Mouse (Mus musculus): ENCODE measurements around the gene Slc47a1. TPM values are rescaled to one million over a fixed set of nuclear protein-coding genes. Genes with fewer than 3 reads are reported as not detected.

The Slc47a1 gene
- polyA plus RNA-seq, 1 experiment from 2014 or later: not detected

GRCm38 (mm10) chr11:61387233-61387632 is 9.1 kb upstream of the Slc47a1 start:
- Histone ChIP-seq H3K27ac (no peak overlapping the region), H3K36me3 (replicated peaks; ENCODE audit: control insufficient read depth, insufficient read depth) (no peaks in the 10 kb centered on the region), H3K4me2 (replicated peaks) (no peak overlapping the region), H3K27me3 (ENCODE audit: control insufficient read depth, insufficient read depth, low read length) (no peaks in the 10 kb centered on the region), H3K9me3 (ENCODE audit: control insufficient read depth, low read length) (no peaks in the 10 kb centered on the region), H3K4me1 (replicated peaks; ENCODE audit: control insufficient read depth, insufficient read depth, low read length) (no peaks in the 10 kb centered on the region), H3K4me3 (replicated peaks; ENCODE audit: low read length) (no peak overlapping the region), H3K9ac (no peak overlapping the region)
- ATAC-seq (ENCODE audit: low FRiP score) (no peak), DNase-seq (ENCODE audit: low spot score) (no peak)
- 72% methylated on average over 6 of the region's 6 CpGs for whole genome bisulfite sequencing

GRCm38 (mm10) chr11:61385725-61386124 is 7.6 kb upstream of the Slc47a1 start:
- Histone ChIP-seq H3K9me3 (ENCODE audit: control insufficient read depth, low read length) (no peaks in the 10 kb centered on the region), H3K4me1 (replicated peaks; ENCODE audit: control insufficient read depth, insufficient read depth, low read length) (no peaks in the 10 kb centered on the region), H3K9ac (no peak overlapping the region), H3K27me3 (ENCODE audit: control insufficient read depth, insufficient read depth, low read length) (no peaks in the 10 kb centered on the region), H3K4me2 (replicated peaks) (no peak overlapping the region), H3K27ac (no peak overlapping the region), H3K36me3 (replicated peaks; ENCODE audit: control insufficient read depth, insufficient read depth) (no peaks in the 10 kb centered on the region), H3K4me3 (replicated peaks; ENCODE audit: low read length) (no peak overlapping the region)
- WGBS: 81% methylated on average over 4 of the region's 4 CpGs
- DNase-seq (ENCODE audit: low spot score) (no peak), ATAC-seq (ENCODE audit: low FRiP score) (no peak)

DNA sequence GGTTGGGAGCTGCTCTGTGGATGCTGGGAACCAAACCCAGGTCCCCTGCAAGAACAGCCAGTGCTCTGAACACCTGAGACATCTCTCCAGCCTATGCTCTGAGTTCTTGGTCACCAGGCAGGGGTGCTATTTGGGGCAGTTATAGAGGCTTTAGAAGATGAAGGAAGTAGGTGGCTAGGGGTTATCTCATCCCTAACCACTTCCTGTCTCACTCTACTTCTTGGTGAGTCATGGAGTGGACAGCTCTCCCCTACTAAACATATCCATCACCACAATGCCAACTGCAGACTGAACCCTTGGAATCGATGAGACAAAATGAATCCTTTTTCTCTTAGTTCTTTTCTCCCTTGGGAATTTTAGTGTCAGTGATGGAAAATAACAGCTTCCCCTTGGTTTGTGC is 3.1 kb upstream of the Slc47a1 start:
- Histone ChIP-seq H3K27me3 (ENCODE audit: control insufficient read depth, insufficient read depth, low read length) (peaks cover 31% of the 10 kb centered on the region), H3K36me3 (replicated peaks; ENCODE audit: control insufficient read depth, insufficient read depth) (no peaks in the 10 kb centered on the region), H3K27ac (no peak overlapping the region), H3K4me3 (replicated peaks; ENCODE audit: low read length) (no peak overlapping the region), H3K9me3 (ENCODE audit: control insufficient read depth, low read length) (no peaks in the 10 kb centered on the region), H3K4me2 (replicated peaks) (no peak overlapping the region), H3K4me1 (replicated peaks; ENCODE audit: control insufficient read depth, insufficient read depth, low read length) (0 out of 2 replicates have a peak, but pooled peaks cover 2% of the 10 kb centered on the region), H3K9ac (no peak overlapping the region)
- 100% methylated on average over 1 of the region's 1 CpGs for WGBS
- DNase-seq (ENCODE audit: low spot score) (no peak), ATAC-seq (ENCODE audit: low FRiP score) (no peak)

GRCm38 (mm10) chr11:61378651-61379050 is 506 bp upstream of the Slc47a1 start:
- Histone ChIP-seq H3K4me2 (replicated peaks) (no peak overlapping the region), H3K36me3 (replicated peaks; ENCODE audit: control insufficient read depth, insufficient read depth) (no peaks in the 10 kb centered on the region), H3K27ac (no peak overlapping the region), H3K9ac (no peak overlapping the region), H3K9me3 (ENCODE audit: control insufficient read depth, low read length) (no peaks in the 10 kb centered on the region), H3K4me1 (replicated peaks; ENCODE audit: control insufficient read depth, insufficient read depth, low read length) (0 out of 2 replicates have a peak, but pooled peaks cover 2% of the 10 kb centered on the region), H3K27me3 (ENCODE audit: control insufficient read depth, insufficient read depth, low read length) (peaks cover 32% of the 10 kb centered on the region), H3K4me3 (replicated peaks; ENCODE audit: low read length) (no peak overlapping the region)
- WGBS: 75% methylated on average over 4 of the region's 4 CpGs
- DNase-seq (ENCODE audit: low spot score) (no peak), ATAC-seq (ENCODE audit: low FRiP score) (no peak)

DNA sequence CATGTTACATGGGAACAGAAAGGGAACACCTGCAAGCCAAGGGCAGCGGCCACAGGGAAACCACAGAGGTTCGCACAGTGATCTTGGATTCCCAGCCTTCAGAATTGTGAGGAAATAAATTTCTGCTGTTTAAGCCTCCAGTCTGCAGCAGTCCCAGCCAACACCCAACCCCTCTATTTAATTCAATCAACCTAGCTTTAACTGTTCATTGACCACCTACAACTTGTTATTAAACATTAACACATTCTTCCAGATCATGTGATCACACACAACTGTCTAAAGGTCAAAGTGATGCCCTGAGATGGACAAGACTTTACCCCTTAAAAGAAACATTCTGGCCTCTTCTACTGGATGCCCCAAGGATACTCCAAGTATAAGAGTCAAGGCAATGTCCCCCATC is 9.5 kb downstream of the Slc47a1 start:
- Histone ChIP-seq H3K27me3 (ENCODE audit: control insufficient read depth, insufficient read depth, low read length) (no peaks in the 10 kb centered on the region), H3K4me1 (replicated peaks; ENCODE audit: control insufficient read depth, insufficient read depth, low read length) (no peaks in the 10 kb centered on the region), H3K36me3 (replicated peaks; ENCODE audit: control insufficient read depth, insufficient read depth) (no peaks in the 10 kb centered on the region), H3K27ac (no peak overlapping the region), H3K4me3 (replicated peaks; ENCODE audit: low read length) (no peak overlapping the region), H3K4me2 (replicated peaks) (no peak overlapping the region), H3K9me3 (ENCODE audit: control insufficient read depth, low read length) (no peaks in the 10 kb centered on the region), H3K9ac (no peak overlapping the region)
- no peak for DNase-seq (ENCODE audit: low spot score)
- WGBS: 98% methylated on average over 2 of the region's 2 CpGs
- no peak for ATAC-seq (ENCODE audit: low FRiP score)

- H3K4me1 ChIP-seq (replicated peaks; ENCODE audit: control insufficient read depth, insufficient read depth, low read length): no peaks in the 10 kb centered on the region
- H3K27ac ChIP-seq: no peak overlapping the region
- H3K4me2 ChIP-seq (replicated peaks): no peak overlapping the region
- H3K27me3 ChIP-seq (ENCODE audit: control insufficient read depth, insufficient read depth, low read length): no peaks in the 10 kb centered on the region
- ATAC-seq (ENCODE audit: low FRiP score): no peak
- 86% methylated on average over 9 of the region's 9 CpGs for WGBS
- H3K9me3 ChIP-seq (ENCODE audit: control insufficient read depth, low read length): no peaks in the 10 kb centered on the region
- H3K36me3 ChIP-seq (replicated peaks; ENCODE audit: control insufficient read depth, insufficient read depth): no peaks in the 10 kb centered on the region
- DNase-seq (ENCODE audit: low spot score): no peak
- H3K9ac ChIP-seq: no peak overlapping the region
- H3K4me3 ChIP-seq (replicated peaks; ENCODE audit: low read length): no peak overlapping the region
Observed at GRCm38 (mm10) chr11:61366517-61367273, 11.4 kb downstream of the Slc47a1 start.

- Histone ChIP-seq H3K9me3 (ENCODE audit: control insufficient read depth, low read length) (no peaks in the 10 kb centered on the region), H3K36me3 (replicated peaks; ENCODE audit: control insufficient read depth, insufficient read depth) (no peaks in the 10 kb centered on the region), H3K4me1 (replicated peaks; ENCODE audit: control insufficient read depth, insufficient read depth, low read length) (no peaks in the 10 kb centered on the region), H3K9ac (no peak overlapping the region), H3K27ac (no peak overlapping the region), H3K27me3 (ENCODE audit: control insufficient read depth, insufficient read depth, low read length) (no peaks in the 10 kb centered on the region), H3K4me2 (replicated peaks) (no peak overlapping the region), H3K4me3 (replicated peaks; ENCODE audit: low read length) (no peak overlapping the region)
- DNase-seq (ENCODE audit: low spot score) (no peak), ATAC-seq (ENCODE audit: low FRiP score) (no peak)
- WGBS: 78% methylated on average over 3 of the region's 3 CpGs
Observed at GRCm38 (mm10) chr11:61365938-61366337, 12.2 kb downstream of the Slc47a1 start.

DNA sequence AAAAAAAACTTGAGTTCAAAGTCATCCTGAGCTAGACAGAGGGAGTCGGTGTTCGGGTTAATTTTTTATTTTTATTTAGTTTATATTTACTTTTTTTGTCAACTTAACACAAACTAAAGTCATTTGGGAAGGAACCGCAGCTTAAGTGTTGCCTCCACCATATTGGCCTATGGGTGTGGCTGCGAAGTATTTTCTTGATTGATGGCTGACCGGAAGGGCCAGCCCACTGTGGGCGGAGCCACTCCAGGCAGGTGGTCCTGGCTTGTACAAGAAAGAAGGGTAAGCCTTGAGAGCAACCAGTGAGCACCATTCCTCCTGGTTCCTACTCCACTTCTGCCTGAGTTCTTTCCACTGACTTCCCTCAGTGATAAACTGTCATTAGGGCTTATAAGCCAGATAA is 14.0 kb downstream of the Slc47a1 start:
- no peak overlapping the region for H3K9ac ChIP-seq

GRCm38 (mm10) chr11:61361515-61362190 is 16.5 kb downstream of the Slc47a1 start:
- no peaks in the 10 kb centered on the region for H3K36me3 ChIP-seq (replicated peaks; ENCODE audit: control insufficient read depth, insufficient read depth)
- no peak for DNase-seq (ENCODE audit: low spot score)
- no peak overlapping the region for H3K9ac ChIP-seq
- H3K4me2 ChIP-seq (replicated peaks): no peak overlapping the region
- H3K27me3 ChIP-seq (ENCODE audit: control insufficient read depth, insufficient read depth, low read length): no peaks in the 10 kb centered on the region
- H3K9me3 ChIP-seq (ENCODE audit: control insufficient read depth, low read length): no peaks in the 10 kb centered on the region
- no peak overlapping the region for H3K27ac ChIP-seq
- H3K4me3 ChIP-seq (replicated peaks; ENCODE audit: low read length): no peak overlapping the region
- WGBS: 79% methylated on average over 11 of the region's 11 CpGs
- H3K4me1 ChIP-seq (replicated peaks; ENCODE audit: control insufficient read depth, insufficient read depth, low read length): no peaks in the 10 kb centered on the region
- no peak for ATAC-seq (ENCODE audit: low FRiP score)

More for the DNA sequence above, 14.0 kb downstream of the Slc47a1 start:
- Histone ChIP-seq H3K27ac (no peak overlapping the region), H3K27me3 (ENCODE audit: control insufficient read depth, insufficient read depth, low read length) (no peaks in the 10 kb centered on the region), H3K9me3 (ENCODE audit: control insufficient read depth, low read length) (no peaks in the 10 kb centered on the region), H3K4me3 (replicated peaks; ENCODE audit: low read length) (no peak overlapping the region), H3K36me3 (replicated peaks; ENCODE audit: control insufficient read depth, insufficient read depth) (no peaks in the 10 kb centered on the region), H3K4me2 (replicated peaks) (no peak overlapping the region), H3K4me1 (replicated peaks; ENCODE audit: control insufficient read depth, insufficient read depth, low read length) (no peaks in the 10 kb centered on the region)
- 93% methylated on average over 6 of the region's 6 CpGs for WGBS
- ATAC-seq (ENCODE audit: low FRiP score) (no peak), DNase-seq (ENCODE audit: low spot score) (no peak)

Data from hindbrain, embryonic 14.5 days (tissue).